Mouse (Mus musculus) spleen, postnatal 10 days (tissue): ENCODE results near the gene Zfp950.

ENCODE experiments used
- DNase-seq, 2 experiments: peaks; one replicate each; pipeline ENCODE4 v3.0.0; 2021 to 2022; ENCODE audit warnings: low spot score in 2 of 2

Zfp950 gene

GRCm38 (mm10) chr19:61057581-61057980, 83.1 kb downstream of the Zfp950 start:
- DNase-seq = no peak

DNA sequence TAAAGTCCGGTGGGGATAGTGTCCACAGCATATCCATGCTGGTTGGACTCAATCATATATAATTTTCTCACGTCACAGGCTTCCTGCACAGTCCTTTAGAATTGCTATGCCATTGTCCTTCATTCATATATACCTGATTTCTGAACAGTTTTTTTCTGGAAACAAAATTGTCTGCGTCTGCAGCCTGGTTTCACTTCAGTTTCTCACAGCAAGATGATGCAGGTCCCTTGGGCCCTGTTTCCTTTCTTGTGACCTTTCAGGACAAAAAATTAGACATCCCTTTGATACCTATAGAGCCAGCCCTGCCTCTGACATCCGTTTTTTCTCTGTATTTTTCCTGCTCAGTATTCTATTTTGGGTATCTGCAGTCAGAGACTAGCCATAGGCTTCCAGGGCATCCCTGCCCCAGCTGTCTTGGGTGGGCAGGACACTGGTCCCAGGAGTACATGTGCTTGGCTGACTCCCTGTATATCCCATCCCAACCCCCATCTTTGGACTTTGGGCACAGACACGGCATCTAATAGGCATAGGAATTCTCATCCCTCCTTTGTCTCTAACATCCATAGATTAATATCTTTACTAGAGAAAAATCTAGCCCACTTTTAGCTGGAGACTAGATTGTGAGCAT, 83.7 kb downstream of the Zfp950 start:
- no peak for DNase-seq

DNA sequence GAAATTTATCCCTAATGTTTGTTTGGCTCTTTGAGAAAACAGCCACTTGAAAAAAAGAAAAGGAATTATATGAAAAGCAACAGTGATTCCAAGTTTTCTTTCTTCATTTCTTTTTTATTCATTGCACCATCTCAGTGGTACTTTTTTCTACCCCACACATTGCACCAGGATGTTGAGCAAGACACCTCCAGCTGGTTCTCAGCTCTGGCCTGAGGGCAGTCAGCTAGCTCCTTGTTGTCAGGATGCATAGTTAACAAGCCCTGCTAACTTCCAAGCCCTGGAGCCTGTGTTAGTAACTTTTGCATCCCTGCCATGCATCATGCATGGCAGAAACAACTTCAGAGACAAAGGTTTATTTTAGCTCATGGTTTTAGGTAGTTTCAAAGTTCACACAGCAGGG, 87.9 kb downstream of the Zfp950 start:
- DNase-seq = no peak

- no peak for DNase-seq
These were observed 88.6 kb downstream of the Zfp950 start for GRCm38 (mm10) chr19:61052008-61052407.

DNA sequence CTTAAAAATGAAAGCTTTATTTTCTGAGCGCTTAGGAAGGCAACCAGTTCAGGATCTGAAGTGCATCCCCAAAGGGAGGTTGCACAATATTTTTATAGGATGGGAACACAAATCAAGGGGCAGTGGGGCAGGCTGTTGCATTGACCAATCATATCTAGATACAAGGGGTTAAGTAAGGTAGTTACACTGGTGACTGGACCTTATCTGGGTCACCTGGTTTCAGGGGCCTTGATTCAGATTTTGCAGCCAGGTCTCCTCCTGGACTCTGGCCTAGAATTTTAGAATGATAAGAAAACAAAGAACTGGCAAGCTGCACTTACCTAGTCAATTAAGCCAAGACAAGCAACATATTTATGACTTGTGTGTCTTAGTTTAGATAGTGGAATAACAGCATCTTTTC, 89.5 kb downstream of the Zfp950 start:
- no peak for DNase-seq

DNA sequence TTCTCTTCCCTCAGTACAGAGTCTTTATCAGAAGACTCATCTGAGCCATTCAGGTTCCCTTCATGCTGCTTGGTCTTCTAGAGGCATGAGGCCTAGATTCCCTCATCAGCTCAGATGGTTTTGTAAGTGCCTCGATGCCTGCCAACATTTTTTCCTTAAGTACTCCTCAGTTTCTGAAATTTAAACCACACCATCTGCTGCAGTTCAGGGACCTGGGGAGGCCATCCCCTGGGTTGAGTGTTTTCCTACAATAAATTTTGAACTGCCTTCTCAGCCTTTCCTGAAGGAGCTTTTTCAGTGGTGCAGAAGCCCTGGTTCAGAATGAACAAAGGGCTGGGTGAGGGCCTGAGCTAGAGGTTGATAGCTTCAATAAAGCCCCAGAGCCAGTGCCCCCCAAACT, 91.2 kb downstream of the Zfp950 start:
- no peak for DNase-seq

DNA sequence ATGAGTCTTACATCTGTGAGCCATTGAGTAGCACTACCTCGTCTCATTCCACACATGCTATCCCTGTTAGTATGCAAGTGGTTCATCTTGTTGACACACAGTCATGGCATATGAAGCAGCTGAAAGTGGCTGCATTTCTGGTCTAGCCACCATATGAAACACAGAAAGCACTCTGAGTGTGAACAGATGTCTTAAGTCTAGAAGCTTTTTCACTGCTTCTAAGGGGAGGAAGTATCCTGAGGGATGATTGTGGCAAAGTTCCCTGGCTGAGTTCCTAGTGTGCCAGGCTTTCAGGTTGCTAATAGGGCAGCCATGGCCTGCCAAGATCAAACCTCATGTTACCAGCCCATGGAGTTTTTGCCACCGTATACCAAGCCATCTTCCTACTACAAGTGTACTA, 92.0 kb downstream of the Zfp950 start:
- DNase-seq = no peak

- DNase-seq = no peak
These were observed 101.5 kb downstream of the Zfp950 start for GRCm38 (mm10) chr19:61039151-61039550.

- no peak for DNase-seq
These were observed 109.1 kb downstream of the Zfp950 start for GRCm38 (mm10) chr19:61031570-61031969.

- no peak for DNase-seq
These were observed 118.6 kb downstream of the Zfp950 start for GRCm38 (mm10) chr19:61021939-61022566.

DNA sequence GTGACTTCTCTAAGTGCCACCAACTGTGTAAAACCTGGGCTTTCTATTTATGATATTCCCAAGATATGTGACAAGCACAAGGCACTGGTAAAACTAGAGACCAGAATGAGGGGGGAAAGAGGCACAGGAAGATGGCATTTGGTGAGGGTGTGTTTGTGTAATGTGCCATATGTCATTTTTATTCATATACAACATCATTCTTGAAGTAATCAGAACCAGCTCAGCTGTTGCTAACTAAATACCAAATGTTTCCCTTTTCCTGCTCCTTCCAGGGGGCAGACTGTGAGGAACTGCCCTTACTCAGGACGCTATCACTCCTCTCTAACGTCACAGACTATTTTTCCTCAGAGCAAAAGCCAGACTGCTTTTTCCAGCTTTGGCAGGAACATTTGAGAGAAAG, 119.1 kb downstream of the Zfp950 start:
- DNase-seq = no peak

GRCm38 (mm10) chr19:61017477-61018266, 123.0 kb downstream of the Zfp950 start:
- DNase-seq = no peak

DNA sequence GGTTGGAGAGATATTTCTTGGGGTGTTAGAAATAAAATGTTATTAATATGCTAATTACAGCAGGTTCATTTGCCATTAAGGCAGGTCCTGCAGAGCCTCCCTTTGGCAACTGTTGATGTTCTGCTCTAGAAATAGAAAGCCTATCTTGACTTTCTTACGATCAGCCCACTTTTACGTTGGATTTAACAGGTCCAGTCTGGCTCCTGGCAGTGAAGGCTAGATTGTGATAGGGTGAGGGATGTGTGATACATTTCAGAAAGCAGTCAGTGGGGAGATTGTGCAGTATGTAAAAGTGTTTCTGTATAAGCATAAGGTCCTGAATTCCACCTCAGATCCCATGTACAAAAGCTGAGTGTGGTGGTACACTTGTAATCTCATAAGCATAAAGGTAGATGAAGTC, 131.4 kb downstream of the Zfp950 start:
- DNase-seq = no peak
